Mouse (Mus musculus) kidney, embryonic 16.5 days (tissue): Measurements from ENCODE around the gene Akr1b3. TPM values are rescaled to one million over a fixed set of nuclear protein-coding genes. Genes with fewer than 3 reads are reported as not detected.

Source experiments
- ATAC-seq: fragments of 200-750 bp; cut with Nextera tagmentation; 2 replicates; pipeline ENCODE4 v1.8.0; 2017; ENCODE audit warnings: moderate TSS enrichment; ENCODE audit not compliant: low FRiP score, low TSS enrichment
- H3K27ac ChIP-seq: fragments of 300-500 bp; sonication (generic); 2 replicates; pipeline ENCODE4 v1.5.1; 2014; ENCODE audit warnings: low read length
- H3K27me3 ChIP-seq: fragments of 300-500 bp; sonication (generic); 2 replicates; pipeline ENCODE4 v1.6.1; 2014; ENCODE audit warnings: low read length, control low read depth, mixed read lengths; ENCODE audit not compliant: insufficient read depth
- H3K36me3 ChIP-seq: fragments of 300-500 bp; sonication (generic); 2 replicates; pipeline ENCODE4 v1.6.1; 2014; ENCODE audit warnings: low read length, control low read depth, mixed read lengths; ENCODE audit not compliant: insufficient read depth
- H3K4me1 ChIP-seq: fragments of 300-500 bp; sonication (generic); 2 replicates; pipeline ENCODE4 v1.6.1; 2014; ENCODE audit warnings: low read length, control low read depth, mixed read lengths; ENCODE audit not compliant: insufficient read depth
- H3K4me2 ChIP-seq: fragments of 300-500 bp; sonication (generic); replicated peaks from 2 replicates; pipeline ENCODE4 v1.6.1; 2014; ENCODE audit warnings: low read depth, low read length
- H3K4me3 ChIP-seq: fragments of 300-500 bp; sonication (generic); 2 replicates; pipeline ENCODE4 v1.5.1; 2014; ENCODE audit warnings: mild to moderate bottlenecking, low read length
- H3K9ac ChIP-seq: fragments of 300-500 bp; sonication (generic); replicated peaks from 2 replicates; pipeline ENCODE4 v1.6.1; 2014; ENCODE audit warnings: low read length
- H3K9me3 ChIP-seq: fragments of 300-500 bp; sonication (generic); 2 replicates; pipeline ENCODE4 v1.6.1; 2016; ENCODE audit warnings: low read length, control low read depth
- WGBS: fragments of 180-500 bp; shearing (Covaris S2); extraction: QIAGEN DNeasy Blood & Tissue Kit; methylation state at CpG from one replicate; pipeline ENCODE4 v1.1.7; 2014; 5-methylcytosine and 5-hydroxymethylcytosine counted together
- polyA plus RNA-seq: library from polyadenylated mRNA; unstranded; fragments of >200 nt; fragmentation: Nextera tagmentation; extraction: Ambion mirVana; gene quantifications from 2 replicates; pipeline ENCODE4 v1.2.1, GENCODE M21; 2015

Gene Akr1b3
- polyA plus RNA-seq, 1 experiment from 2014 or later, result 200 TPM

DNA sequence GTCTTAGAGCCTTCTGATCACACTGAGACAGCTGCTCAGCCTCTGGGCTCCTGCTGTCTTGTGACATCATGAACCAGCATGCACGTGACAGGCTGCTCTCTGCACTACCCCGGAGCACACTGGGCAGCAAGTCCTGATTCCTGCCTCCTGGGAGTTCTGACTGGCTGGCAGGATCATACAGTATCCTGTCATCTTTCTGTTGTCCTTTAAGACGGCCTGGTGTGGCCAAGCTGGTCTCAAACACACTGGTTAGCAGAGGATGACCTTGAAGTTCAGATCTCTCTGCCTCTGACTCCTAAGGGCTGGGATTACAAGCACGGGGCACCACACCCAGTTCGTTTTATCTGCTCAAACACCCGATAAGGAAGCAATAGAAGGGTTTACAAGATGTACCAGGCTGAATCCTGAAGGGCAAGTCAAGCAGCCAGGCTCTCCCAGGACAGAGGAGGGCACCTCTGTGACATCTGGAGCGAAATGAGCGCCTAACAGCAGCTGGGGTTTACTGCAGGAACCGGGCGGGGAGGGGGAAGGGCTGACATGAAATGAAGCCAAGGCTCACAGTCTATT, 12.5 kb downstream of the Akr1b3 start:
- no peaks in the 10 kb centered on the region for H3K27me3 ChIP-seq
- no peak overlapping the region for H3K4me2 ChIP-seq
- no peaks in the 10 kb centered on the region for H3K4me1 ChIP-seq
- H3K9ac ChIP-seq, result no peak overlapping the region
- H3K27ac ChIP-seq, result no peak overlapping the region
- peaks cover 22% of the 10 kb centered on the region for H3K36me3 ChIP-seq
- H3K9me3 ChIP-seq, result no peaks in the 10 kb centered on the region
- WGBS, result 75% methylated on average over 10 of the region's 10 CpGs
- no peak for ATAC-seq
- no peak overlapping the region for H3K4me3 ChIP-seq

DNA sequence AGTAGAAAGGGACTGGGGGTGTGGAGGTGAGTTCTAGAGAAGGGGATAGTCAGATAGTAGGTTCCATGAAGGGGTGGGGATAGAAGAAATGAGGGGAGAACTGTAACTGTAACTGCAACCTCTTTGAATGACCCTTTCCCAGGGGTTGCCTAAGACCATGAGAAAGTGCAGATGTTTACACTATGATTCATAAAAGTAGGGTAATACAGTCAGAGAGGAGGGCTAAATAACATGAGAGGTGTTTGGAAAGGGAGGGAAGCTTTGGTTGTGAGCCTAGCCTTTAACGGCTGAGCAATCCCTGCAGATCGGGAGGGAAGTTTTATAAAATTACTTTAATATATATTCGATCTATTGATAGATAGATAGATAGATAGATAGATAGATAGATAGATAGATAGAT, 20.2 kb downstream of the Akr1b3 start:
- WGBS, result 93% methylated on average over 3 of the region's 3 CpGs
- no peak for ATAC-seq

DNA sequence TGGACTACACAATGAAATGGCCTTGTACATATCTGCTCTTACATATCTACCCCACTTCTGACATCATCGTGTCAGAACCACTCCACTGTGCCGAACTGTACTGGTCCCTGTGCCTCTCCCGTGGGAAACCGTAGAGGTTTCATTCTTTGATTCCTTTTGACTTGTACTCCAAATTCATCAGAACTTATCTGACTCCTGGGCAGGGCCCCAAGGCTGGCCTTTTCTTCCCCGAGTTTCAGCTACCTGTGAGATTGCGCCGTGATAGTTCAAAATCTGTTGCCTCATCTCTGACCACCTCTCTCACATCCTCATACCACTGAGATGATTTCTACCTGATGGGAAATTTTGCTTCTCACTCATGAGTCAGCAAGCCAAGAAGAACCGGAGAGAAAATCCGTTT, 21.8 kb downstream of the Akr1b3 start:
- Histone ChIP-seq H3K4me1 (0 out of 2 replicates have a peak, but pooled peaks cover 4% of the 10 kb centered on the region), H3K27ac (no peak overlapping the region), H3K27me3 (no peaks in the 10 kb centered on the region), H3K4me2 (no peak overlapping the region), H3K9me3 (no peaks in the 10 kb centered on the region), H3K9ac (no peak overlapping the region), H3K36me3 (no peaks in the 10 kb centered on the region), H3K4me3 (no peak overlapping the region)
- no peak for ATAC-seq
- 87% methylated on average over 9 of the region's 9 CpGs for WGBS

More for the DNA sequence above, 20.2 kb downstream of the Akr1b3 start:
- Histone ChIP-seq H3K27ac (no peak overlapping the region), H3K27me3 (no peaks in the 10 kb centered on the region), H3K4me1 (0 out of 2 replicates have a peak, but pooled peaks cover 4% of the 10 kb centered on the region), H3K36me3 (no peaks in the 10 kb centered on the region), H3K9me3 (no peaks in the 10 kb centered on the region), H3K9ac (no peak overlapping the region), H3K4me2 (no peak overlapping the region), H3K4me3 (no peak overlapping the region)

DNA sequence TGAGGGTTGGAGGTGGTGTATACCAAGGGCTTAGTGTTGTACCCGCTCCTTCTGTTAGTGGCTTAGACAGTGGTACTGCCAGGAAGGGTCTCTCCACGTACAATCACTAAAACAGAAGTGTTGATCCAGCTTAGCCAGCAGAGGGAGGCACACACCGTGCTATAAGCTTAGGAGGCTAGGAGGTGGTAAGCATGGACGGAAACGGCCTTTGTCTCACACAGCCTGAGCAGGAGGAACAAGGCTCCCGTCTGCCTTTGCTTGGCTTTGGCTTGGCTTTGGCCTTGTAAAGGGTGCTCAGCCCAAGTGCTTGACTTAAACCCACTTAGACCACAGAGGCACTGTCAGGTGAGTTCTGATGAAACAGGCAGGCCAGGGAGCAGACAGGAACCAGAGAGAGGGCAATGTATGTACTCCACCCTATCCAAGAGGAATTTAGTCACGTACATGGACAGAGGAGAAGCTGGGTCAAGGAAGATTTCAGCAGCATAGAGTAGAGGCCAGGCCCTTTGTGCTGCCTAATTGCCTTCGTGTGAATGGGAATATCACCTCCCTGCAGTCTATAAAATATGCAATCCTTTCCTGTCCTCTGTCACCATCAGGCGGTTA, 24.3 kb downstream of the Akr1b3 start:
- peak; percentile 95 for ATAC-seq
- Histone ChIP-seq H3K9me3 (no peaks in the 10 kb centered on the region), H3K9ac (no peak overlapping the region), H3K4me3 (no peak overlapping the region), H3K36me3 (no peaks in the 10 kb centered on the region), H3K4me1 (0 out of 2 replicates have a peak, but pooled peaks cover 4% of the 10 kb centered on the region), H3K27ac (no peak overlapping the region), H3K27me3 (no peaks in the 10 kb centered on the region), H3K4me2 (no peak overlapping the region)
- WGBS, result 30% methylated on average over 9 of the region's 9 CpGs

DNA sequence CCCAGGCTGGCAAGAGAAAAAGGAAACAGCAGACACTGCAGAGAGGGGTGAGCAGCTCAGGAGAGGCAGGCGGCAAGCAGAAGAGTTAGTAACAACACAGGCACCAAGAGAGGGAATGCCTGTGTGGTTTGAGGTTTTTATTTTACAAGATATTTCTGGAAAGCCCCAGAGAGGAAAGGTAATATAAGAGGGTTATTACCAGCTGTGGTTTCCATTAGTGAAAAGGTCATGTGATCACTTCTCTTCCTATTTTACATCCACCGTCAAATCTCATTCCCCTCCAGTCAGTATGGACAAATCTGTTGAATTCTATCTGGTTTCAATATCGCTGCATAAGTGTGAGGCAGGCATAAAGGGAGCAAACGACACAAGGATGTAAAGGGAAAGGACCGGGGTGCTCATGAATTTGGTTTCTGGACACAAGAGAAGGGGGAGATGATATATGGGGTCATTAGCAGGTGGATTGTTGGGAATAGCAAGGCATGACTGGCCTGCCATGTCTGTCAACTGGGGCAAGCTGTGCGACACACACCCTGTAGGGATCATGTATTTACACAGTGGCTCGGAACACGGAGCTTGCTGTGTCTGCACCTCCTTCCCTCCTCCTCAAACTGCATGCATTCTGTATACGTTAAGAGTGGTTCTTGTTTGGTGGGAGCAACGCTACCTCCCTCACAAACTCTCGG, 24.9 kb downstream of the Akr1b3 start:
- H3K4me1 ChIP-seq, result 0 out of 2 replicates have a peak, but pooled peaks cover 4% of the 10 kb centered on the region
- no peak overlapping the region for H3K9ac ChIP-seq
- no peak for ATAC-seq
- 67% methylated on average over 11 of the region's 11 CpGs for WGBS
- H3K27ac ChIP-seq, result no peak overlapping the region
- no peaks in the 10 kb centered on the region for H3K9me3 ChIP-seq
- no peak overlapping the region for H3K4me2 ChIP-seq
- no peak overlapping the region for H3K4me3 ChIP-seq
- H3K36me3 ChIP-seq, result no peaks in the 10 kb centered on the region
- no peaks in the 10 kb centered on the region for H3K27me3 ChIP-seq

DNA sequence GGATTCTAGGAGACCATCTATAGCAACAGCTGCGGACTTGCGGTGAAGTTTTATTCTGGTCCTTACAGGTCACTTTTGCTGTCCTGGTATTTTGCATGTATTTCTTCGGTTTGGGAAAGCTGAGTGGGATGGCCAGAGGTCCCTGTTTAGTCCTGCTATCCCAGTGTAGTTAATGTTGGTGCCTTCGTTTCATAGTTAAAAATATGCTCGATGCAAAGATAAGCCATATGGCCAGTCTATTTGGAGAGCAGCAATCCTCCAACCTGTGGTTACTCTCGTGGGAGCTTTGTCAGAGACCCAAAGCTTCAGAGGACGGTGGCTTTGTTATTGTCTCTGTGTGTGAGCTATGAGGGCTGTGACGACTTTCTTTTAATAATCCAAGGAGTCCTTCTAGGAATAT, 26.6 kb downstream of the Akr1b3 start:
- Histone ChIP-seq H3K27me3 (no peaks in the 10 kb centered on the region), H3K36me3 (no peaks in the 10 kb centered on the region), H3K4me1 (0 out of 2 replicates have a peak, but pooled peaks cover 4% of the 10 kb centered on the region), H3K4me3 (no peak overlapping the region), H3K27ac (no peak overlapping the region), H3K4me2 (no peak overlapping the region), H3K9ac (no peak overlapping the region), H3K9me3 (no peaks in the 10 kb centered on the region)
- WGBS, result 84% methylated on average over 8 of the region's 8 CpGs
- ATAC-seq, result no peak

DNA sequence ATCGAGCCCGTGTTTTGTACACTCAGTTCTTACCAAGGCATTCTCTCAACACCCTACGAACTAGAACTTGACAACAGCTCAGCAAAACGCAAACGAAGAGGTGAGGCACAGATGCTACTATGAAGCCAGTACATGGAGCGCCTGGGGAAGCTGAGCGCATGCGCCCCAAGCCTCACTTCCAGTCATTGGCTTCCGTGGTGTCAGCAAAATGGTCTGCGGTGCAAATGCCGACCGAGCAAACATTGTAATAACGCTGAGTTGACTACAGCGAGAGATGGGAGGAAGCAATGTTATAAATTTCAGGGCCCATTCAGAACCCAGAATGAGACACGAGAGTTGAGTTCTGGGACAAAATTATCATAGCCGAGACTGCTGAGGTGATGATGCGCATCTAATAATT, 27.2 kb downstream of the Akr1b3 start:
- H3K36me3 ChIP-seq, result no peaks in the 10 kb centered on the region
- no peaks in the 10 kb centered on the region for H3K9me3 ChIP-seq
- no peak overlapping the region for H3K4me2 ChIP-seq
- H3K4me3 ChIP-seq, result no peak overlapping the region
- 0 out of 2 replicates have a peak, but pooled peaks cover 2% of the 10 kb centered on the region for H3K4me1 ChIP-seq
- H3K9ac ChIP-seq, result no peak overlapping the region
- WGBS, result 88% methylated on average over 17 of the region's 17 CpGs
- ATAC-seq, result no peak
- no peak overlapping the region for H3K27ac ChIP-seq
- no peaks in the 10 kb centered on the region for H3K27me3 ChIP-seq

DNA sequence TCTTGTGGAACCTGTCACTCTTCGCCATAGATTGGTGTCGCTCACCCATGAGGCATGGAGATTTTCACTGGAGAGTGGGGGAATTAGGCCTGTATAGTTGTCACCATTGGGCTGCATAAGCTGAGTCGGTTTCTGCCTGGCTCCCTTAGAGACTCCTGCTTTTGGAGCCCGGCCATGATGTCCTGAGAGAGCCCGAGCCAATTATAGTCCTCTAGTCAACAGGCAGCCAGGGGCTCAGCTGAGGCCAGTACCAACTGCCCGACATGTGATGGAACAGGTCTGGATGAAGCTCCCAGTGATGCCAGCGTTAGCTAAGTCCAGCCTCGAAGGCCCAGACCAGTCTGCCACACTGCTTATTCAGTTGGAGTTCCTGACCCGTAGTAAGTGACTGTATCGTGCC, 29.2 kb downstream of the Akr1b3 start:
- no peaks in the 10 kb centered on the region for H3K9me3 ChIP-seq
- no peaks in the 10 kb centered on the region for H3K27me3 ChIP-seq
- H3K4me1 ChIP-seq, result no peaks in the 10 kb centered on the region
- no peak overlapping the region for H3K4me2 ChIP-seq
- H3K36me3 ChIP-seq, result no peaks in the 10 kb centered on the region
- WGBS, result 87% methylated on average over 10 of the region's 10 CpGs
- H3K27ac ChIP-seq, result no peak overlapping the region
- no peak overlapping the region for H3K4me3 ChIP-seq
- no peak for ATAC-seq
- no peak overlapping the region for H3K9ac ChIP-seq

DNA sequence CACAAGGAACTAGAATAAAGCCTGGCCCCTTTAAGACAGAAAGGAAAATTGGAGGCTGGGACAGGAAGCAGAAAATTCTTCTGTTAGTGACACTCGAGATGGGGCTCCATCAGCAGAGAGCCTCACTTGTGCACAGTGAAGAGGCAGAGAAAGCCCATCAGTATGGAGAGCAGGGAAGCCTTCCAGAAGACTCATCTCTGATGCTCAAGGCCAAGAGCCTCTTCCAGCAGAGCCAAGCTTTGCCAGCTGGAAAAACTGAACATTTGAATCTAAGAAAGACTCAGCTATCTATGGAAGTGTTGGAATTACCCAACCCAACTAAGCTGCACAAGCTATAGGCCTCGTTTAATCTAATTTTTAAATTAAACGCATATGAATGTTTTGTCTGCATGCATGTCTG, 30.4 kb downstream of the Akr1b3 start:
- no peak for ATAC-seq

DNA sequence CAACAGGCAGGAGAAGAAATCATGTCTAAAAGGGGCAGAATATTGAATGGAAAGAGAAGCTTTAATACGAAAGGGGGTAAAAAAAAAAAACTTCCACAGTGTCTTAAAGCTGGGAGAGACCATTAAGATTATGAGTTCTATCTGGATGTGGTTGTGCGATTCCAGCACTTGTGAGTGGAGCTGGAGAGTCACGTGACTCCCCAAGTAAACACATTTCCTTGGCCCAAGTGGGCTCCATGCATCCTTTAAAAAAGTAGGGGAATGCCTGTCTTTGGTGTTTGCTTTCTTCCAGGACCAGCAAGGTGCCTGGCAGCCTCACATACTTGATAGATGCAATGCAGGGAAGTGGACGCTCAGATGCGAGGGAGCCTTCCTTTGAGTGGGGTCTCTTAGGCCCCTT, 38.9 kb downstream of the Akr1b3 start:
- no peak overlapping the region for H3K4me3 ChIP-seq
- H3K27me3 ChIP-seq, result no peaks in the 10 kb centered on the region
- no peaks in the 10 kb centered on the region for H3K9me3 ChIP-seq
- H3K9ac ChIP-seq, result no peak overlapping the region
- no peaks in the 10 kb centered on the region for H3K4me1 ChIP-seq
- ATAC-seq, result no peak
- WGBS, result 81% methylated on average over 5 of the region's 5 CpGs
- no peaks in the 10 kb centered on the region for H3K36me3 ChIP-seq
- no peak overlapping the region for H3K4me2 ChIP-seq
- no peak overlapping the region for H3K27ac ChIP-seq

More for the DNA sequence above, 30.4 kb downstream of the Akr1b3 start:
- H3K9me3 ChIP-seq, result no peaks in the 10 kb centered on the region
- H3K4me1 ChIP-seq, result no peaks in the 10 kb centered on the region
- no peak overlapping the region for H3K4me2 ChIP-seq
- H3K4me3 ChIP-seq, result no peak overlapping the region
- no peaks in the 10 kb centered on the region for H3K27me3 ChIP-seq
- no peak overlapping the region for H3K27ac ChIP-seq
- WGBS, result 69% methylated on average over 3 of the region's 3 CpGs
- H3K36me3 ChIP-seq, result no peaks in the 10 kb centered on the region
- H3K9ac ChIP-seq, result no peak overlapping the region
